Mouse (Mus musculus): ENCODE data around the gene Rab25. TPM values are rescaled to one million over a fixed set of nuclear protein-coding genes. Genes with fewer than 3 reads are reported as not detected.

Gene Rab25
- polyA plus RNA-seq, 1 experiment = 35.1 TPM

DNA sequence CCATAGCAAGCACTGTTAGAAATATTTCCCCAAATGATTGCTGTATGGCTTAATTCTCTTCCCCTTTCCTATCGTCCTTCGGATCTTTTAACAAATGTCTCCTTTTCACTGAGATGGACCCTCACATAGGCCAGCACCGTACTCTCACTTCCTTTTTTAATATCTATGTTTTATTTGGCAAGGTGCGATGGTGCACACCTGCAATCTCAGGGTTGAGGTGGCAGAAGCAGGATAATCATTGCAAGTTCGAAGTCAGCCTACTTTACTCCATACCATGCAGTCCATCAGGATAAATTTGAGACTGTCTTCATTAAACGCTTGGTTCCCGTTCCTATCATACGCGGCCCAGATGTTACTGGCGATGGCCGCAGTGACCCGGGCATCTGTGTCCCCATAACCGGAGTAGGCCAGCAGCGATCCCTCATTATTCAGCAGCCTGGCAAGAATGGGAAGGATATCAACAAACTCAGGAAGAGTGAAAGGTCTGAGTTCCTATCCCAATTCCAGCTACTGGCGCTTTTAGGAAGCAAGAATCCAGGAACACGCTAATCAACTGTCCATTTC, 4.1 kb upstream of the Rab25 start:
- H3K4me1 ChIP-seq (ENCODE audit: control insufficient read depth, insufficient read depth, low read length) = peaks cover 3% of the 10 kb centered on the region
- peak overlapping the region; percentile 90 for H3K4me3 ChIP-seq (ENCODE audit: low read depth, low read length)
- H3K9me3 ChIP-seq (replicated peaks; ENCODE audit: control insufficient read depth, insufficient read depth, low read length, poor library complexity, severe bottlenecking) = no peaks in the 10 kb centered on the region
- peaks cover 14% of the 10 kb centered on the region for H3K36me3 ChIP-seq (ENCODE audit: control insufficient read depth, insufficient read depth, low read length, poor library complexity, severe bottlenecking)
- peak overlapping the region; percentile 14 for H3K27ac ChIP-seq (ENCODE audit: insufficient read depth, low read length)
- no peaks in the 10 kb centered on the region for H3K27me3 ChIP-seq (ENCODE audit: control insufficient read depth, insufficient read depth, low read length, poor library complexity, severe bottlenecking)
- no peak for TF ChIP-seq CTCF (IDR thresholded peaks at IDR 0.05; ENCODE audit: low read depth, low read length)
- TF ChIP-seq POLR2A (IDR thresholded peaks at IDR 0.05; ENCODE audit: insufficient read depth, low read length) = no peak
- TF ChIP-seq EP300 (IDR thresholded peaks at IDR 0.05; ENCODE audit: insufficient read depth, low read depth, low read length) = no peak
- H3K9ac ChIP-seq (ENCODE audit: low read depth, poor library complexity, severe bottlenecking) = peak overlapping the region; percentile 60

GRCm38 (mm10) chr3:88551586-88551985, 3.5 kb upstream of the Rab25 start:
- Histone ChIP-seq H3K27ac (ENCODE audit: insufficient read depth, low read length) (no peak overlapping the region), H3K4me1 (ENCODE audit: control insufficient read depth, insufficient read depth, low read length) (peaks cover 4% of the 10 kb centered on the region), H3K9me3 (replicated peaks; ENCODE audit: control insufficient read depth, insufficient read depth, low read length, poor library complexity, severe bottlenecking) (no peaks in the 10 kb centered on the region), H3K27me3 (ENCODE audit: control insufficient read depth, insufficient read depth, low read length, poor library complexity, severe bottlenecking) (no peaks in the 10 kb centered on the region), H3K4me3 (ENCODE audit: low read depth, low read length) (peak overlapping the region; percentile 34), H3K36me3 (ENCODE audit: control insufficient read depth, insufficient read depth, low read length, poor library complexity, severe bottlenecking) (peaks cover 9% of the 10 kb centered on the region), H3K9ac (ENCODE audit: low read depth, poor library complexity, severe bottlenecking) (peak overlapping the region; percentile 60)
- no peak for TF ChIP-seq EP300 (IDR thresholded peaks at IDR 0.05; ENCODE audit: insufficient read depth, low read depth, low read length)
- TF ChIP-seq POLR2A (IDR thresholded peaks at IDR 0.05; ENCODE audit: insufficient read depth, low read length) = no peak
- TF ChIP-seq CTCF (IDR thresholded peaks at IDR 0.05; ENCODE audit: low read depth, low read length) = no peak

DNA sequence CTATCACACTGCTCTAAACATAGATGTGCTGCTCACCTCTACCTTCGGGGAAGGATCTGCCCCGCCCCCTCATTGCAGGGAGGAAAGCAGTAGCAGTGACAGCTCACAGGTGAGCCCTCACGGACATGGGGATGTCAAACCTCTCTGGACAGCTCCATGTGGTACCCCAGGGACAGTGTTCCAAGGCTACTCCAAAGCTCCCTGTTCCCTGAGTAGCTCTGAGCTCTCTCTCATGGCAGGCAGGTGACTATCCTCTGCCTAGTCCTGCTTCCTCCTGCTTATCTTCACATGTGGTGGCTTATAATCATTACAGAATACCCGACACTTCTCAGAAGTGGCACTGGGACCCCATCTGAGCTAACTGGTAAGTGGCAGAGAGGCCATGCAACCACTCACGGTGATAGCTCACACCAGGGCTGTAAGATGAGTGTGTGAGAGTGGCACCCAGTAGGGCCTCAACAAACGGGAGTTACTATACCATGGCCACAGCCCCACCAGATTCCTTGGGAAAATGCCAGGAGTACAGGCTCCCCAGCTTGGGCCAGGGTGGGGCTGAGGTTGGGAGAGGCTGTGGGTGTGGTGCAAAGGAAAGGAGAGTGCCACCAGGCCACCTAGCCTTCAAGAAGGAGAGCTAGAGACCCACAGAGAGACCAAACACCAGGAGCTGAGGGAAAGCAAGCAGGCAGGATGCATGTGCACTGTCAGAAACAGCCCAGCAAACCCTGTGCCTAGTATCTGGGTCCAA, 1.3 kb downstream of the Rab25 start:
- Histone ChIP-seq H3K4me1 (ENCODE audit: control insufficient read depth, insufficient read depth, low read length) (peaks cover 9% of the 10 kb centered on the region), H3K4me3 (ENCODE audit: low read depth, low read length) (no peak overlapping the region), H3K9me3 (replicated peaks; ENCODE audit: control insufficient read depth, insufficient read depth, low read length, poor library complexity, severe bottlenecking) (no peaks in the 10 kb centered on the region), H3K27me3 (ENCODE audit: control insufficient read depth, insufficient read depth, low read length, poor library complexity, severe bottlenecking) (no peaks in the 10 kb centered on the region), H3K9ac (ENCODE audit: low read depth, poor library complexity, severe bottlenecking) (no peak overlapping the region), H3K36me3 (ENCODE audit: control insufficient read depth, insufficient read depth, low read length, poor library complexity, severe bottlenecking) (no peaks in the 10 kb centered on the region), H3K27ac (ENCODE audit: insufficient read depth, low read length) (no peak overlapping the region)
- no peak for TF ChIP-seq EP300 (IDR thresholded peaks at IDR 0.05; ENCODE audit: insufficient read depth, low read depth, low read length)
- TF ChIP-seq POLR2A (IDR thresholded peaks at IDR 0.05; ENCODE audit: insufficient read depth, low read length) = no peak

DNA sequence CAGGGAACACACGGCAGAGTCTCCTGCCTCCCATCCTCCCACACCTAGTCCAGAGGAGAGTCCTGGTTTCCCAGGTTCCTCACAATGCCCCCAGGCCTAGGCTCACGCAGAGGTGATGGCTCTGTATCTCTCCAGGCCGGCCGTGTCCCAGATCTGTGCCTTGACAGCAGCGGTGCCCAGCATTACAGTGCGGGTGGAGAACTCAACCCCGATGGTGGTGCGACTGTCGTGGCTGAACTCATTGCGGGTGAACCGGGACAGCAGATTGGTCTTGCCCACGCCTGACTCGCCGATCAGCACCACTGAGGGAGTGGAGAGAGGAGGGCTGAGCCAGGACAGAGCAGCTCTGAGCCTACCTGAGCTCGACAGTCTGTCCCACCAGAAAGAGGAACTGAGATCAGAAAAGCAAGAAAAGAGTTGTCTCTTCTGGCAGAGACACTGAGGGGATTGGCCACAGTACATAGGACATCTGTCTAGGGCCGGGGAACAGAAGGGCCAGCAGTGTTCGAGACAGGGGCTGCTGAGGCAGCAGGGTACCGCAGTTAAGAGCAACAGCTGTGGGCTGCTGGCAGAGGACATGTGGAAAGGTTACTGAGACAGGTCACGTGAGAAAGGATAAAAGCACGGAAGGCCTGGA, 3.0 kb downstream of the Rab25 start:
- no peaks in the 10 kb centered on the region for H3K27me3 ChIP-seq (ENCODE audit: control insufficient read depth, insufficient read depth, low read length, poor library complexity, severe bottlenecking)
- no peaks in the 10 kb centered on the region for H3K9me3 ChIP-seq (replicated peaks; ENCODE audit: control insufficient read depth, insufficient read depth, low read length, poor library complexity, severe bottlenecking)
- H3K4me3 ChIP-seq (ENCODE audit: low read depth, low read length) = peak overlapping the region; percentile 8; the same call in 1 of the 2 replicates
- TF ChIP-seq EP300 (IDR thresholded peaks at IDR 0.05; ENCODE audit: insufficient read depth, low read depth, low read length) (no peak), POLR2A (IDR thresholded peaks at IDR 0.05; ENCODE audit: insufficient read depth, low read length) (no peak), CTCF (IDR thresholded peaks at IDR 0.05; ENCODE audit: low read depth, low read length) (no peak)
- H3K4me1 ChIP-seq (ENCODE audit: control insufficient read depth, insufficient read depth, low read length) = peaks cover 12% of the 10 kb centered on the region
- H3K9ac ChIP-seq (ENCODE audit: low read depth, poor library complexity, severe bottlenecking) = no peak overlapping the region
- H3K36me3 ChIP-seq (ENCODE audit: control insufficient read depth, insufficient read depth, low read length, poor library complexity, severe bottlenecking) = no peaks in the 10 kb centered on the region
- H3K27ac ChIP-seq (ENCODE audit: insufficient read depth, low read length) = peak overlapping the region; percentile 5; the same call in 1 of the 2 replicates

DNA sequence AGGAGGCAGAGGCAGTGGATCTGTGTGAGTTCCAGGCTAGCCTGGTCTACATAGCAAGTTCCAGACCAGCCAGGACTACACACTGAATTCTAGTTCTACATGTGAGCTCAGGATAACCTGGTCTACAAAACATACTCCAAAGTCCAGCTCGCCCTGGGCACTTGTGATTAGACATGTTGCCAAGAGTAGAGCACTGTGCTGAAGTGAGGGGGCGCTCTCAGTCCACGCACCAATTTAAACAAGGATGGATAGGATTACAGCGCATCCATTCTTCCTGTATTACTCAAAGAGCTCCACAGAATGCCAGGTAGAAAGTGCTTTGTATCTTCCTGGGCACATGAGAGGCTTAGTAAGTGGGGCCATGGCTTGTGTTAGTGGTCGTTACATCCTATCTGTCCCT, 3.6 kb downstream of the Rab25 start:
- TF ChIP-seq POLR2A (IDR thresholded peaks at IDR 0.05; ENCODE audit: insufficient read depth, low read length) = no peak
- peak; percentile 73 for TF ChIP-seq CTCF (IDR thresholded peaks at IDR 0.05; ENCODE audit: low read depth, low read length)
- no peak for TF ChIP-seq EP300 (IDR thresholded peaks at IDR 0.05; ENCODE audit: insufficient read depth, low read depth, low read length)
- Histone ChIP-seq H3K4me1 (ENCODE audit: control insufficient read depth, insufficient read depth, low read length) (peaks cover 13% of the 10 kb centered on the region), H3K9me3 (replicated peaks; ENCODE audit: control insufficient read depth, insufficient read depth, low read length, poor library complexity, severe bottlenecking) (no peaks in the 10 kb centered on the region), H3K4me3 (ENCODE audit: low read depth, low read length) (peak overlapping the region; percentile 8; the same call in 1 of the 2 replicates), H3K36me3 (ENCODE audit: control insufficient read depth, insufficient read depth, low read length, poor library complexity, severe bottlenecking) (no peaks in the 10 kb centered on the region), H3K9ac (ENCODE audit: low read depth, poor library complexity, severe bottlenecking) (no peak overlapping the region), H3K27ac (ENCODE audit: insufficient read depth, low read length) (peak overlapping the region; percentile 5; the same call in 1 of the 2 replicates), H3K27me3 (ENCODE audit: control insufficient read depth, insufficient read depth, low read length, poor library complexity, severe bottlenecking) (no peaks in the 10 kb centered on the region)

Measured in ES-Bruce4 (cell line).